Mouse (Mus musculus) left cerebral cortex, postnatal 4 days (tissue): ENCODE results near the gene E130114P18Rik. TPM values are rescaled to one million over a fixed set of nuclear protein-coding genes. Genes with fewer than 3 reads are reported as not detected.

ENCODE experiments used
- DNase-seq: peaks from one replicate; pipeline ENCODE4 v3.0.0-alpha.2; 2022
- intact Hi-C: fragments of 180-260 bp; cut with DNase I; formaldehyde crosslinking; loops from one replicate; pipeline ENCODE4 v1.15.1; 2025
- total RNA-seq, 2 experiments: library from RNA; stranded (reverse); gene quantifications; 2 replicates each; pipeline ENCODE4 v1.2.3; 2021

Gene E130114P18Rik
- total RNA-seq, 2 experiments from 2014 or later: 6.6 to 8.2 TPM

- DNase-seq: no peak
- intact Hi-C loops: no loop called here
These were observed 1.4 kb upstream of the E130114P18Rik start for GRCm38 (mm10) chr4:97779003-97779930.

- intact Hi-C loops: no loop called here
- no peak for DNase-seq
These were observed 529 bp upstream of the E130114P18Rik start for GRCm38 (mm10) chr4:97778211-97779002.

- intact Hi-C loops: no loop called here
- DNase-seq: peak; percentile 61
These were observed 685 bp downstream of the E130114P18Rik start for GRCm38 (mm10) chr4:97777081-97777705.

- no peak for DNase-seq
- intact Hi-C loops: no loop called here
These were observed 1.3 kb downstream of the E130114P18Rik start for GRCm38 (mm10) chr4:97776388-97777080.

GRCm38 (mm10) chr4:97775494-97776265, 2.2 kb downstream of the E130114P18Rik start:
- peak; percentile 46 for DNase-seq
- intact Hi-C loops: no loop called here

DNA sequence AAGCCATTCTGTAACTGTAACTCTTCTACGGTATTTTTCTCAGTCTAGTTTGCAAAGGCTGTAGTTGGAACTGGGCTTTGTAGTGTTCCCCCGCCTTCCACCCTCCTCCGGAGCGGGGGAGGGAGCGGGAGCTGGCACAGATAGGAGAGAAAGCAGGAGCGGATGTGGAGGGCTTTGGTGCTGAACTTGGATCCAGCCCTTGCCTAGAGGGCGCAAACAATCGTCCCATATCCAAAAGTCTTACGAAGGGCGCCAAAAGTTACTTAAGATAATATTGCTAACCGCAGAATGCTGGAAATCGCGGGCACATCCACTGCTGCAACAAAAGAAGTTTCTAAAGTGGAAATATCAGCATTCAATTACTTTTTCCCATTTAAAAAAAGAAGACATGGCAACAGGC, 2.8 kb downstream of the E130114P18Rik start:
- peak; percentile 84 for DNase-seq
- intact Hi-C loops: no loop called here

DNA sequence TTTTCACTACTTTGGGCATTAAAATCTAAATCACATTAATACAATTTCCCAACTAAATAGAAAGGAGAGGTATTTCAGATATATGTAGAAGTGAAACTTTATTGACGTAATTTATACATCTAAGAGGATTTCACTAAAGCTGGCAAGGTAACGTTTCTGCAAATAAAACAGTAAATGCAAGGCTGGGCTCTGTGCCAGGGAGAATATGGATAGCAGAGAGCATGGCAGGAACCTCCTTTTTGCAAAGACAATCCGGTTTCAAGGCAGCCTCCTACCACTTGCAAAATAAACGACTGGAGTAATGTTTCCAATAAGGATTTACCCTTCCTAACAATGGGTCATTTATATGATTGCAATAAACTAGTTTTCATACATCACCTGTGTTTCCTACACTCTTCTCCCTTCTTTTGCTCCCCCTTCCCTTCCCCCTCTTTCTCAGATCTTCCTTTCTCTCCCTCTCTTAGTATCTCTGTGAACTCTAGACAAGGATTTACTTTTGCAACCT, 3.4 kb downstream of the E130114P18Rik start:
- intact Hi-C loops: no loop called here
- DNase-seq: no peak

DNA sequence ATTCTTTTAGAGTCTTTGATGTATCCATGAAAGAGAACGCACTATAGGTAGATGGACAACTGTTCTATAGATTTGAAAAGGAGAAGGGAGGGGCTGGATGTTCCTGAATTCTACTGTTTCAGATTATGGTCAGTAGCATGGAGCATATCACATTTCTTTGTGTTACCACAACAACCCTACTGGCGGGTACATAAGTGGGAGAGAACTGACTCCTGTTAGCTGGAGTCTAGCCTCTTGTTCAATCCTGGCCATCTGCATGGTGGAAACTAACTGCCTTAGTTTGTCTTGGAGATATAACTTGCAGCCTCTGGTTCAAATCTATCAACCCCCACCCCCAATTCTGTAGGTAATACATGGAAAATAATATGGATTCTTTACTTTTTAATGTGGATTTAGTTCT, 4.1 kb downstream of the E130114P18Rik start:
- intact Hi-C loops: no loop called here
- no peak for DNase-seq

- intact Hi-C loops: no loop called here
- DNase-seq: peak; percentile 91
These were observed 4.7 kb downstream of the E130114P18Rik start for GRCm38 (mm10) chr4:97773110-97773593.

GRCm38 (mm10) chr4:97772641-97773040, 5.2 kb downstream of the E130114P18Rik start, which contains the start of gene Nfia:
Gene Nfia (plus strand): TSS chr4:97772734.
- intact Hi-C loops: no loop called here
- no peak for DNase-seq

DNA sequence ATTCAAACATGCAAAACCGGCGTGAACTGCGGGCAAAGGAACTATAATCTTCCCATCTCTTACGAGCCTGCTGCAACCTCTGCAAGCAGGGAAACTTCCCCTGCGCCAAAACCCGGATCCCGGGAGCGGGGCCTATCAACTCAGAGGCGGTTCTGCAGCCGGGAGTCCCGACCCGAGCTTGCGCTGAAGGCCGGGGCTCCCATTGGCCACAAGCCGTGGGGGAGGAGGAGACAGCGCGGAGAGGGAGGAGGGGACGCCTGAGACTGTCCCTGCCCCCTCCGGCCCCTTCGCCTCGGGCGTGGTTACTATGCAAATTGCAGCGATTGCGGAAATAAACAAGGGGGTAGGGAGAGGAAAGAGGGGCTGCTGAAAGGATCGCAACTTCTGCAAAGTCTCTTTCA, 5.8 kb downstream of the E130114P18Rik start:
- intact Hi-C loops: no loop called here
- DNase-seq: peak; percentile 99

DNA sequence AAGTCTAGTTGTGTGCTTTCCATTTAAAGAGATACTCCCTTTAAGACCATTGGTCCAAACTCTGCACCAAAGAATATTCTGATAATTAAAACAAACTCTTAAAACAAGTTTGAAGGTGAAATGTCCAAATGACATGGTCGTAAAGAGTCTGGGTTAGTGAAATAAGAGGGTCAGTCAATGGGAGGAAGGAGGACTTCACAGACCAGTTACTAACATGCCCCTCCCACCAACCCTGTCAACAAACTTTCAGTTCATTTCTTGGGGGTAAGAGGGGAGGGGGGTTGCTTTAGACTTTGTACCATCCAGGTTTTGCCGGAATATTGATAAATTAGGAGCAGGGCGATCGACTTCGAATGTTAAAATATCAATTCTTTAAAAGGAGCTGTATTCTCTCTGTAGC, 6.5 kb downstream of the E130114P18Rik start:
- intact Hi-C loops: no loop called here
- no peak for DNase-seq

DNA sequence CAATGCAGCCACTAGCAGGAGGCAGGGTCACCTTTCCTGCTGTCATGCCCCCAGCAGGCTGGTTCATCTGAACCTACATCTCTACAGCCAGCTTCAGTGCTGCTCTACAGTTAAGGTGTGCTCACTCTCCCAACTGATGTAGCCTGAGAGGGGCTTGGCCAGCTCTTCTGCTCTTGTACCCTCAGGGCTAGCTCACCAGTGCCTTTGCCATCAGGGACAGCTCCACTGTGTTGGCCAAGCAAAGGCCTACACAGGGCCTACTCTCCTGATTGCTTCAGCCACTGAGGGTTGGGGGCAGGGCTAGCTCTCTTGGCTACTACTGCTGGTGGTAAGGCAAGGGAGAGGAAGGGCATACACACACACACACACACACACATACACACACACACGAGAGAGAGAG, 8.0 kb downstream of the E130114P18Rik start:
- intact Hi-C loops: no loop called here
- no peak for DNase-seq

- intact Hi-C loops: no loop called here
- DNase-seq: no peak
These were observed 10.4 kb downstream of the E130114P18Rik start for GRCm38 (mm10) chr4:97767516-97767915.

DNA sequence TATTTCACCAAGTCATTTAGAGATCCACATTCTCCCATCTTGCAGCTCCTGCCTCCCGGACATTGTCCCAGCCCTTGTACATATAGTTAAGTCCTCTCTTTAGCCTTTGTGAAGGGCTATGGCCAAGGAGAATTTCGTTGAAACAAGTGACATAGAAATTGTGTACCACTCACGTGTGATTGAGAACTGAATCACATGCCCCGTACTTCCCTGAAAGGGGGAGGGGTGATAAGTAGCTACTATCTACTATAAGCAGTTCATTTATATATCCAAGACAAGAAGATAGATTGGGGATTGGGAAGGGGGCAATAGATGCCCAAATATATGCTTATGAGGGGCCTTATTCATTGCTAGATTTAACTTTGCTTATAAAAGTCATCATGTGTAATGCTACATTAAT, 10.9 kb downstream of the E130114P18Rik start:
- intact Hi-C loops: no loop called here

DNA sequence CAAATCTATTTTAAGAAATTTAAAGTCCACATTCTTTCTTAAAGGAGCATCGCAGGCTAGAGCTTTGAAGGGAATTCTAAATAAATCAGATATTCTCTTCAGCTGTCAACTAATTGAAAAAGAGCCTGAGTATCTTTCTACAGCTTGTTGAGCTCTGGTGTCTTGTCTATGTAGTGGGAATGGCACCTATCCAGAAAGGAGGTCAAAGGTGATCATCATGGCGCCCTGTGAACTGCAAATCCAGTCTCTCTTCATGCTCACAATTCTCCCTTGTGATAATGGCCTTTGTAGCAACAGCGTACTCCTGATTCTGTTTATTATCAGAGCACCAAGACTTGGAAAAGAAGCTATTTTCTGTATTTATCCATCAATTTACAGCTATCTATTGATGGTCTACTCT, 11.8 kb downstream of the E130114P18Rik start:
- intact Hi-C loops: no loop called here
- no peak for DNase-seq

More for the DNA sequence above, 10.9 kb downstream of the E130114P18Rik start:
- no peak for DNase-seq

GRCm38 (mm10) chr4:97765341-97766020, 12.4 kb downstream of the E130114P18Rik start:
- intact Hi-C loops: no loop called here
- no peak for DNase-seq

- no peak for DNase-seq
- intact Hi-C loops: no loop called here
These were observed 13.3 kb downstream of the E130114P18Rik start for GRCm38 (mm10) chr4:97764616-97765015.

DNA sequence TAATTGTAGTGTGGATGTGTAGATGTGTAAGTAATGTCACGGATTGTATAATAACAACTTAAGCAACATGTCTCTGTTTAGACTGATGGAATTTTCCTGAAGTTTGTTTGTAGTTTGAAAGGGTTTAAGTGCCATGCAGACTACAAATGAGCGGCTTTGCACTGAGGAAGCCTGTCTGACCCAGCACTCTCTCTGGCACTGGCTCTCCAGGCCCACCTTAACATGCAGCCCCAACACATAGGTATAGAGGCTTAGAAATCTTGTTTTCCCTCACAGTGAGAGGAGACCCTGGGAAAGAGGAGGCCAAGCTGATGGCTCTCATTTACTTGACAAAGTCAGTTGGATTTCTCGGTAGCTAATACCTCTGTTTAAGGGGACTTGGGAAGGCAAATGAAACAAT, 19.2 kb downstream of the E130114P18Rik start:
- DNase-seq: no peak
- intact Hi-C loops: loop anchor here (10.0 kb wide), 2 partner anchors 566 to 686 kb away; no protein-coding TSS in a partner anchor
